Mouse (Mus musculus) forebrain, postnatal 0 days (tissue): ENCODE results near the gene Dusp6. TPM values are rescaled to one million over a fixed set of nuclear protein-coding genes. Genes with fewer than 3 reads are reported as not detected.

Experiments used
- ATAC-seq: fragments of 200-750 bp; cut with Nextera tagmentation; 2 replicates; pipeline ENCODE4 v1.8.0; 2017; ENCODE audit warnings: mild to moderate bottlenecking, moderate library complexity
- DNase-seq: peaks from one replicate; pipeline ENCODE4 v3.0.0-alpha.2; 2015
- H3K27ac ChIP-seq: fragments of 300-500 bp; sonication (generic); 2 replicates; pipeline ENCODE4 v1.5.1; 2014; ENCODE audit warnings: low read depth, mild to moderate bottlenecking, antibody characterized with exemption, low read length, moderate library complexity, mixed read lengths
- H3K27me3 ChIP-seq: fragments of 300-500 bp; sonication (generic); 2 replicates; pipeline ENCODE4 v1.6.1; 2014; ENCODE audit warnings: mild to moderate bottlenecking, low read length, mixed read lengths; ENCODE audit not compliant: insufficient read depth
- H3K36me3 ChIP-seq: fragments of 300-500 bp; sonication (generic); 2 replicates; pipeline ENCODE4 v1.6.1; 2014; ENCODE audit warnings: mild to moderate bottlenecking, moderate library complexity; ENCODE audit not compliant: insufficient read depth
- H3K4me1 ChIP-seq: fragments of 300-500 bp; sonication (generic); 2 replicates; pipeline ENCODE4 v1.6.1; 2014; ENCODE audit warnings: antibody characterized with exemption; ENCODE audit not compliant: insufficient read depth
- H3K4me2 ChIP-seq: fragments of 300-500 bp; sonication (generic); 2 replicates; pipeline ENCODE4 v1.6.1; 2014; ENCODE audit warnings: low read depth, mild to moderate bottlenecking, moderate library complexity
- H3K4me3 ChIP-seq: fragments of 300-500 bp; sonication (generic); 2 replicates; pipeline ENCODE4 v1.5.1; 2014; ENCODE audit warnings: low read depth, low read length, mixed read lengths
- H3K9ac ChIP-seq: fragments of 300-500 bp; sonication (generic); 2 replicates; pipeline ENCODE4 v1.6.1; 2014; ENCODE audit warnings: mild to moderate bottlenecking
- H3K9me3 ChIP-seq: fragments of 300-500 bp; sonication (generic); 2 replicates; pipeline ENCODE4 v1.6.1; 2016; ENCODE audit warnings: low read length
- CTCF ChIP-seq: sonication (generic); IDR thresholded peaks from 2 replicates; pipeline ENCODE4 v1.5.1; 2016; ENCODE audit warnings: antibody characterized with exemption, control low read depth, low read depth
- WGBS: fragments of 180-500 bp; shearing (Covaris S2); extraction: QIAGEN DNeasy Blood & Tissue Kit; methylation state at CpG from one replicate; pipeline ENCODE4 v1.1.7; 2014; 5-methylcytosine and 5-hydroxymethylcytosine counted together
- polyA plus RNA-seq: library from polyadenylated mRNA; unstranded; fragments of >200 nt; fragmentation: Nextera tagmentation; extraction: Ambion mirVana; gene quantifications from 2 replicates; pipeline ENCODE4 v1.2.1, GENCODE M21; 2015
- total RNA-seq: library from RNA; depleted of rRNA; stranded (reverse); fragments of >200 nt; gene quantifications from 2 replicates; pipeline ENCODE4 v1.2.3, GENCODE M21; 2014

Gene Dusp6
- total and polyA plus RNA-seq, 2 experiments from 2014 or later = 38.7 to 58.3 TPM

DNA sequence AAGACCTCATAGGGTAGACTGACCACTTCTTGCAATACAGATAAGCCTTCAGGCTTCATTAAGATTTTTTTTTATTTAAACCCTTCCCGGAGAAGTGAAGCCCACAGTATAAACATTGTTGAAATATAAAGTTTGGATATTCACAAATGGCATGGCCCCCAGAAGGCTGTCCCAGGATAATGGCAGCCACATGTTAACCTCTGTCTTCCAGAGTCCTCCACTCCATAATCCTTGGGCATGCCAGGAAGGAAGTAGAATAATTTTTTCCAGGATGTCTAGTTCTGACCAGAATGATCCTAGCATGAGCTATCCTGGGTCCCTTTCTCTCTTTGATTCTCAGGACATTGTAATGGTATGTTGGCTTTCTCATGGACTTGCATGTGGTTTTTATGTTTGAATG is 4.6 kb downstream of the Dusp6 start:
- Histone ChIP-seq H3K4me2 (peak overlapping the region; percentile 27), H3K9me3 (no peaks in the 10 kb centered on the region), H3K4me1 (0 out of 2 replicates have a peak, but pooled peaks cover 9% of the 10 kb centered on the region), H3K27me3 (no peaks in the 10 kb centered on the region), H3K9ac (no peak overlapping the region), H3K4me3 (0 out of 2 replicates have a peak overlapping the region, but pooled peaks have one; percentile 1), H3K36me3 (no peaks in the 10 kb centered on the region; the same call in 1 of the 2 replicates), H3K27ac (peak overlapping the region; percentile 29; the same call in 1 of the 2 replicates)
- WGBS = 74% methylated on average over 1 of the region's 1 CpGs
- ATAC-seq = no peak
- no peak for DNase-seq
- no peak for TF ChIP-seq CTCF

DNA sequence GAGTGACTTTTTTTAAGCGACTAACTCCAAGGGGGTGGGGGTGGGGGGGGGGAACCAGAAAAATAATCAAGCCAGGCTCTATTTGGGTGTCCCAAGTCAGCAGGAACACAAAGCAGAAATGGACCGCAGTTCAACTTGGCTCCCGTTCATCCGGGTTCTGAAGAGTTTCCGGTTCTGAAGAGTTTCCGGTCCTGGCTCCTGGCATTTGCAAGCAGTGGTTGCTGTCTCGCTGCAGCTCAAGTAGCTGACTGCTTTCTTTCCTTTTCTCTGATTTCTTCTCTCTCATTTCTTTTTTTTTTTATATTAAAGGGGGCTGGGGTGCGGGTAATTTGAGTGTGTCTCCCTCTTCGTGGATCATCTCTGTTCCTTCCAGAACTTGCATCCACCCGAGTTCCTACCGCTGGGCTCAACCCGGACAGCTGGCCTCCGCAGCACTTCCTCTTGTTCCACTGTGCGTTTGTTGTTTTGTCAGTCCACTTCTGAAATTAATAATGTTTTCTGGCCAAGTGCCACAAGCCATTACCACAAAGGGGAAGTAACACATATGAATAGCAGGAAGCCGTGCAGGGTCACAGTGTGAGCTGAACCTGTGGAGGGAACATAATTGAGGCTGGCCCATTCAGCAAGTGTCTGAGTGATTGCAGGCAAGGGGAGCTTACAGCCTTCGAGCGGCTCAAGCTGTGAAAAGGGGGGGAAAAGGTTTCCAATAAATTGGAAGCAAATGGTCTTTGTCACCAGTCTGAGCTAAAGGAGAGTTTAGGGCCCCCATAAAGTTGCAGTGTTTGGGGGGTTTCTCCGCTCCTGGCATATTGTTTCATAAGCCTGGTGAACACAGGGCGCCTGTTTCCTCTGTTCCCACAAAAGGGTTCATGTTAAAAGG is 5.6 kb downstream of the Dusp6 start:
- no peak for TF ChIP-seq CTCF
- H3K36me3 ChIP-seq = no peaks in the 10 kb centered on the region; the same call in 1 of the 2 replicates
- peak overlapping the region; percentile 50 for H3K27ac ChIP-seq
- no peaks in the 10 kb centered on the region for H3K9me3 ChIP-seq
- peak overlapping the region; percentile 14; the same call in 1 of the 2 replicates for H3K4me3 ChIP-seq
- peak overlapping the region; percentile 2; the same call in 1 of the 2 replicates for H3K9ac ChIP-seq
- ATAC-seq (no peak), DNase-seq (no peak)
- no peaks in the 10 kb centered on the region for H3K27me3 ChIP-seq
- H3K4me1 ChIP-seq = 0 out of 2 replicates have a peak, but pooled peaks cover 9% of the 10 kb centered on the region
- H3K4me2 ChIP-seq = peak overlapping the region; percentile 27
- WGBS = 17% methylated on average over 19 of the region's 19 CpGs

DNA sequence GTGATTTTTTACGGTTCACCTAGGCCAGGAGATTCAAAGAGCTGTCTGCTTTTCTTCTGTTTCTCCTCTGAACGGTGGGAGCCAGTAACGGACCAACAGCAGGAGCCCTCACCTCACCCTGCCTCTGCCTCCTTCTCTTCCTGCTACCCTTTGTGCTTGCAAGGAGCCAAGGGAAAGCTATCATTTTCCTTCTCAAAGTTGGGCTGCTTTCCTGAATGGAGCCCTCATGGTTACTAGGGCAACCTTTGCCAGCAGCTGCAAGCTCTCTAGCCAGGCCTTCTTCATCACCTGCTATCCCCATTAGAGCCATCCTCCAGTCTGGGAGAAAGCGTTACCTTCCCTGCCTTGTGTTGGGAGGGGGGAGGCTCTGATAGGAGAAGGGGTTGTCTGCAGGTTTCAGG is 6.3 kb downstream of the Dusp6 start:
- DNase-seq = peak; percentile 42

DNA sequence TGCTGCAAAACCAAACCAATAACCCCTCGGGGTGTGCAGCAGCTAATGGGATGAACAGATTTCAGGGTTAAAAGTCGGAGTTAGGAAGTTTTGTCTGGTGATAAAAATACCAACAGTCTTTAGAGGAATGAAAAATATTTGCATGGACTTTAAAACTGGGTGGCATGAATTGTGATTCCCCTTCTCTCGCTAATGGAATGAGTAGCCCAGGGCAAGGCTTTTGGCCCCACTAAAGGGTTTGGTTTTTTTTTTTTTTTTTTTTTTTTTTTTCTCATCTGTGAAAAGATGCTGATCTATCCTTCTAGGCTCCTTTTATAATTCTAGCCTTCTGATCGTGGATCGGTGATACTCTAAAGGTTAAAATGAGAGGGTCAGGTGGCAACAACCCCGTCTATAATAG is 6.7 kb downstream of the Dusp6 start:
- no peak for TF ChIP-seq CTCF
- 50% methylated on average over 6 of the region's 6 CpGs for WGBS
- H3K4me3 ChIP-seq = no peak overlapping the region
- DNase-seq (no peak), ATAC-seq (no peak; the same call in 1 of the 2 replicates)
- no peaks in the 10 kb centered on the region for H3K9me3 ChIP-seq
- no peaks in the 10 kb centered on the region for H3K27me3 ChIP-seq
- H3K36me3 ChIP-seq = no peaks in the 10 kb centered on the region; the same call in 1 of the 2 replicates
- H3K4me2 ChIP-seq = no peak overlapping the region
- H3K9ac ChIP-seq = no peak overlapping the region
- no peak overlapping the region for H3K27ac ChIP-seq
- 0 out of 2 replicates have a peak, but pooled peaks cover 9% of the 10 kb centered on the region for H3K4me1 ChIP-seq

More for the DNA sequence above, 6.3 kb downstream of the Dusp6 start:
- H3K4me2 ChIP-seq = 0 out of 2 replicates have a peak overlapping the region, but pooled peaks have one; percentile 27
- no peaks in the 10 kb centered on the region; the same call in 1 of the 2 replicates for H3K36me3 ChIP-seq
- 0 out of 2 replicates have a peak overlapping the region, but pooled peaks have one; percentile 2 for H3K9ac ChIP-seq
- 0 out of 2 replicates have a peak, but pooled peaks cover 9% of the 10 kb centered on the region for H3K4me1 ChIP-seq
- 12% methylated on average over 4 of the region's 4 CpGs for WGBS
- H3K4me3 ChIP-seq = no peak overlapping the region
- no peaks in the 10 kb centered on the region for H3K27me3 ChIP-seq
- peak; percentile 47 for ATAC-seq
- peak overlapping the region; percentile 50; the same call in 1 of the 2 replicates for H3K27ac ChIP-seq
- no peaks in the 10 kb centered on the region for H3K9me3 ChIP-seq
- no peak for TF ChIP-seq CTCF

DNA sequence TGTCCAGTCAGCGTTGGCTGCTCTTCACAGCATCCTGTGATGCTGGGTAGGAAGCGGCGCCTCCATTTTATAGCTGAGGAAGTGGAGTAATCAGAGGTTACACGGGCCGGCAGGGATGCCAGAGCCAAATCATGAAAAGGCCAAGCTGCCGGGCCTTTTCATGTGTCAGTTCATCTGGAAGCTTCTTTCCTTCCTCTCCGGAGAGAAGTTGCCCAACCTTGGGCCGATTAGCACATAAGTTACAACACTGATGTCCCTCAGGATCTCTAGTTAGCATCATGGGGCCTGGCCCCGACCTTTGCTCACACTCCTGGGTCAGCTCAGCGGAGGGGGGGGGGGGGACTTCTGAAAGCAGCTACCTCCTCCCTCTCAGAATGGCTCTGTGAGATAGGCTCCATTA is 7.4 kb downstream of the Dusp6 start:
- WGBS = 57% methylated on average over 10 of the region's 10 CpGs
- no peak for ATAC-seq

DNA sequence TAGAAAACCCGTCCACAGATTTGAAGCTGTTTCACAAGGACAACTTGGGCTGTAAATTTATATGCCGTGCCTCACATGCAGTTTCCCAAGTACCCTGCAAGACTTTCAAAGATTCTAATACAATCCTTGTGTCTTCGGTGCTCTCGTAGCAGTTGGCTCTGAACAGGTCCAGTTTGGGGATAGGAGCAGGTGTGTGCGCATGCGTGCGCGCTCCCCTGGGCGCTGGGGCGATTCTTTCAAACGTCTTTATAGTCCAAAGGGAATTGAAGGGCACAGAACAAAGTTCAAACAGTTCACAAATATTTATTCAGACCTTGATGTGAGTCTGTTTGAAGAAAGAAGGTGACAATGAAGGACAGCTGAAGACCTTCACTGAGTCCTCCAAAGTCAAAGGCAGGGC is 8.0 kb downstream of the Dusp6 start:
- DNase-seq (no peak), ATAC-seq (no peak)
- Histone ChIP-seq H3K9me3 (no peaks in the 10 kb centered on the region), H3K4me2 (no peak overlapping the region), H3K27ac (no peak overlapping the region), H3K36me3 (no peaks in the 10 kb centered on the region; the same call in 1 of the 2 replicates), H3K27me3 (no peaks in the 10 kb centered on the region), H3K4me1 (0 out of 2 replicates have a peak, but pooled peaks cover 8% of the 10 kb centered on the region), H3K4me3 (no peak overlapping the region), H3K9ac (no peak overlapping the region)
- WGBS = 81% methylated on average over 11 of the region's 11 CpGs
- no peak for TF ChIP-seq CTCF

More for the DNA sequence above, 7.4 kb downstream of the Dusp6 start:
- no peak for TF ChIP-seq CTCF
- H3K27me3 ChIP-seq = no peaks in the 10 kb centered on the region
- no peak overlapping the region for H3K4me3 ChIP-seq
- no peak overlapping the region for H3K27ac ChIP-seq
- no peaks in the 10 kb centered on the region for H3K9me3 ChIP-seq
- H3K4me2 ChIP-seq = no peak overlapping the region
- no peak for DNase-seq
- H3K9ac ChIP-seq = no peak overlapping the region
- H3K4me1 ChIP-seq = 0 out of 2 replicates have a peak, but pooled peaks cover 9% of the 10 kb centered on the region
- no peaks in the 10 kb centered on the region; the same call in 1 of the 2 replicates for H3K36me3 ChIP-seq
